Mouse (Mus musculus) cerebellum, adult 2 months (tissue): ENCODE measurements around the gene Guca2b.

Experiments used
- CTCF ChIP-seq: fragments of 200-500 bp; IDR thresholded peaks from 2 replicates; pipeline ENCODE4 v1.5.1; 2011; ENCODE audit warnings: low read depth, mild to moderate bottlenecking, control low read depth, low read length, moderate library complexity, borderline replicate concordance; ENCODE audit not compliant: insufficient read depth
- POLR2A ChIP-seq: fragments of 200-500 bp; IDR thresholded peaks from 2 replicates; pipeline ENCODE4 v1.6.1; 2011; ENCODE audit warnings: low read length, control low read depth, borderline replicate concordance; ENCODE audit not compliant: insufficient read depth

- TF ChIP-seq CTCF (no peak), POLR2A (no peak)
Measured at GRCm38 (mm10) chr4:119660007-119660406, 1.3 kb upstream of the Guca2b start.
